Mouse (Mus musculus): ENCODE data around the gene Gm11733. TPM values are rescaled to one million over a fixed set of nuclear protein-coding genes. Genes with fewer than 3 reads are reported as not detected.
"Not testable (repeated sequence)": the region's sequence is repeated elsewhere in the genome, so short reads cannot be mapped to it uniquely, and the experiment has no call there.

Gm11733 gene
- not detected in 2 replicates for polyA plus RNA-seq (2015; fragmentation: Nextera tagmentation; extraction: Ambion mirVana)

DNA sequence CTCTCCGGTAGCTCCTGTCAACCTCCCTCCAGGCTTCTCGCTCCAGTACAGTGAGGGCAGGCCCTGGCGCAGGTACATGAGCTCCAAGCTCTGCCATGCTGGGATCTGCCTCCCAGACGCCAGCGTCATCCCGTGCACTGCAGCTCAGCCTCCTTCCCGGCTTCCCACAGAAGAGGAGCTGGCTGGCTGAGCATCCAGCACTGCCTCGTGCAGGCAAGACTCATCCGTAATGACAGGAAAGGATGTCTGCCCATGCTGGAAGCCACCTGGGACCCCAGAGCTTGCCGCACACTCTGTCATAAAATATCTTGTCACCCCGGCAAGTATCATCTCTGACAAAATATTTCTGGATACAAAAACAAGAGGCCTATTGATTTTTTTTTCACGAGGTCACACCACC, at the start of gene Gm11733:
Gene Gm11733, plus strand, starts transcription at position 171 of the 400 bp plus-strand sequence.
- H3K27ac ChIP-seq (replicated peaks): no peak within 1 kb of the TSS

GRCm38 (mm10) chr11:117436401-117437109, 47.6 kb upstream of the Gm11733 start:
- Histone ChIP-seq H3K27me3 (peaks cover 58% of the 10 kb centered on the region), H3K36me3 (replicated peaks) (no peaks in the 10 kb centered on the region), H3K27ac (replicated peaks) (no peak overlapping the region), H3K4me2 (no peak overlapping the region), H3K4me3 (replicated peaks) (no peak overlapping the region), H3K4me1 (replicated peaks) (no peaks in the 10 kb centered on the region), H3K9me3 (replicated peaks) (no peaks in the 10 kb centered on the region), H3K9ac (no peak overlapping the region)
- 23% methylated on average over 22 of the region's 22 CpGs for WGBS (ENCODE audit: insufficient replicate concordance)
- ATAC-seq (ENCODE audit: insufficient read depth): no peak

More for the DNA sequence above, at the start of gene Gm11733:
- 41% methylated on average over 12 of the region's 12 CpGs for WGBS (ENCODE audit: insufficient replicate concordance)
- Histone ChIP-seq H3K4me3 (replicated peaks) (no peak within 1 kb of the TSS), H3K9me3 (replicated peaks) (no peaks in the 10 kb centered on the region), H3K9ac (no peak within 1 kb of the TSS), H3K4me1 (replicated peaks) (no peaks in the 10 kb centered on the region), H3K27me3 (peaks cover 47% of the 10 kb centered on the region), H3K4me2 (peak within 1 kb of the TSS; percentile 20; the same call in 1 of the 2 replicates), H3K36me3 (replicated peaks) (no peaks in the 10 kb centered on the region)
- ATAC-seq (ENCODE audit: insufficient read depth): no peak

- no peak for ATAC-seq (ENCODE audit: insufficient read depth)
- Histone ChIP-seq H3K9me3 (replicated peaks) (no peaks in the 10 kb centered on the region), H3K4me3 (replicated peaks) (no peak overlapping the region), H3K36me3 (replicated peaks) (no peaks in the 10 kb centered on the region), H3K4me1 (replicated peaks) (no peaks in the 10 kb centered on the region), H3K27ac (replicated peaks) (no peak overlapping the region), H3K4me2 (no peak overlapping the region), H3K9ac (no peak overlapping the region), H3K27me3 (peaks cover 63% of the 10 kb centered on the region)
- WGBS (ENCODE audit: insufficient replicate concordance): 33% methylated on average over 7 of the region's 7 CpGs
Measured at GRCm38 (mm10) chr11:117437110-117437490, 47.1 kb upstream of the Gm11733 start.

DNA sequence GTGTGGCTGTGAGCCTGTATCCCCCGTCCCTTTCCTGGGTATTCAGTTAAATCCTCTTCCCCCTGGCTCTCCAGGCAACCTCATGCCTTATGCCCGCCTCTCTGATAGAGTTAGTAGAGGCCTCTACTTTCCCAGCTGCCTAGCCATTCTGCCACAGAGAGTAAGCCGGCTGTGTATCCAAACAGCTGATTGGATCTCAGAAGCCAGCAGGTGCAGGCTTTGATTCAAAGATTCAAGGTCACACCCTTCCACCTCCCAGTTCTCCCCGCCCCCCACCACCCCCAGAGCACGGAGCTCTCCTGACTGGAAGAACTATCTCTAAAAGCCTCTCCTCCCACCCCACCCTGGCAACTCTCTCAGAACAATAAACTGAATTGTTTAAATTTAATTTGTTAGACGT, 45.8 kb upstream of the Gm11733 start:
- WGBS (ENCODE audit: insufficient replicate concordance): 25% methylated on average over 6 of the region's 6 CpGs
- H3K9ac ChIP-seq: no peak overlapping the region
- H3K4me2 ChIP-seq: no peak overlapping the region
- no peaks in the 10 kb centered on the region for H3K36me3 ChIP-seq (replicated peaks)
- no peak for ATAC-seq (ENCODE audit: insufficient read depth)
- no peaks in the 10 kb centered on the region for H3K4me1 ChIP-seq (replicated peaks)
- no peak overlapping the region for H3K4me3 ChIP-seq (replicated peaks)
- no peaks in the 10 kb centered on the region for H3K9me3 ChIP-seq (replicated peaks)
- H3K27me3 ChIP-seq: peaks cover 63% of the 10 kb centered on the region
- H3K27ac ChIP-seq (replicated peaks): no peak overlapping the region

GRCm38 (mm10) chr11:117440865-117441425, 43.2 kb upstream of the Gm11733 start:
- H3K27ac ChIP-seq (replicated peaks): no peak overlapping the region
- H3K27me3 ChIP-seq: peaks cover 55% of the 10 kb centered on the region
- no peak overlapping the region for H3K4me3 ChIP-seq (replicated peaks)
- no peak for ATAC-seq (ENCODE audit: insufficient read depth)
- H3K4me1 ChIP-seq (replicated peaks): no peaks in the 10 kb centered on the region
- H3K9ac ChIP-seq: no peak overlapping the region
- H3K4me2 ChIP-seq: no peak overlapping the region
- no peaks in the 10 kb centered on the region for H3K9me3 ChIP-seq (replicated peaks)
- H3K36me3 ChIP-seq (replicated peaks): no peaks in the 10 kb centered on the region
- 12% methylated on average over 22 of the region's 22 CpGs for WGBS (ENCODE audit: insufficient replicate concordance)

GRCm38 (mm10) chr11:117444090-117444489, 40.1 kb upstream of the Gm11733 start:
- Histone ChIP-seq H3K9ac (no peak overlapping the region), H3K4me3 (replicated peaks) (no peak overlapping the region), H3K9me3 (replicated peaks) (no peaks in the 10 kb centered on the region), H3K36me3 (replicated peaks) (no peaks in the 10 kb centered on the region), H3K27ac (replicated peaks) (no peak overlapping the region), H3K4me2 (no peak overlapping the region), H3K4me1 (replicated peaks) (no peaks in the 10 kb centered on the region), H3K27me3 (peaks cover 30% of the 10 kb centered on the region)
- ATAC-seq (ENCODE audit: insufficient read depth): no peak
- WGBS (ENCODE audit: insufficient replicate concordance): 34% methylated on average over 2 of the region's 2 CpGs

DNA sequence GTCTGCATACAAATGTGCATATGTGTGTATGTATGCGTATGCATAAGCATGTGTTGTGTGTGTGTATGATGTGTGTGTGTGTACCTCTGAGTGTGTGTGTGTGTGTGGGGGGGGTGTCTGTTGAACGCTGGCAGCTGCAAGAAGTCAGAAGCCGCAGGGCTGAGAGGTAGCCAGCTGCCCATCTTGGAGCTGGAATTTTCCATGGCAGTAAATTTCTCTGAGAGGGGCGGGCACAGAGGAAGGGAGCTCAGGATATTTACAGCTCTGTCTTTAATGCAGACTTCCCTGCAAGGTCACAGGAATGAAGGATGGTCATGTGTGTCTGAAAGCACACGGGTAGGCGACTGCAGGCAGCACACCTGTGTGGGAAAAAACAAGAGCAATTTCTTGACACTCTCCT, 38.5 kb upstream of the Gm11733 start:
- Histone ChIP-seq H3K9ac (no peak overlapping the region), H3K9me3 (replicated peaks) (no peaks in the 10 kb centered on the region), H3K4me2 (no peak overlapping the region), H3K4me1 (replicated peaks) (no peaks in the 10 kb centered on the region), H3K36me3 (replicated peaks) (no peaks in the 10 kb centered on the region), H3K4me3 (replicated peaks) (no peak overlapping the region), H3K27me3 (peaks cover 17% of the 10 kb centered on the region), H3K27ac (replicated peaks) (no peak overlapping the region)
- ATAC-seq (ENCODE audit: insufficient read depth): no peak
- 45% methylated on average over 6 of the region's 6 CpGs for WGBS (ENCODE audit: insufficient replicate concordance)

DNA sequence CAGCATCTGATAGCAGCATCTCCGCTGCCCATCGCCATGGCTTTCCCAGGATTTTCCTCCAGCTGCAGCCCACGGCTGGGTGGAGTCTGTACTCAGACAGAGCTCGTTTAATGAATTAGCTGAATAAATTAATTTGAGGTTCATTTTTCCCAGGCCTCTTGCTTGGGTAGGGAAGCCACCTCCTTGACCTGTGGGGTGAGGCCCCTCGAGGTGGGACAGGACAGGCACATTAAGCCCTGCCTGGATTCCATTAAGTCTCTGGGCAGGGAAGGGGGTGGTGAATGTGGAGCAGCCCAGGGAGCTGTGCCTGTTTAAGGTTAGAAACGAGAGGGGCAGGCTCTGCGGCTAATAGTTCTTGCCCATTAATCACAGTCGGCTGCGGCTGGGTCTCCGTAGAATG, 30.1 kb upstream of the Gm11733 start:
- Histone ChIP-seq H3K27ac (replicated peaks) (no peak overlapping the region), H3K9me3 (replicated peaks) (no peaks in the 10 kb centered on the region), H3K36me3 (replicated peaks) (no peaks in the 10 kb centered on the region), H3K27me3 (peaks cover 20% of the 10 kb centered on the region), H3K9ac (no peak overlapping the region), H3K4me1 (replicated peaks) (no peaks in the 10 kb centered on the region), H3K4me2 (no peak overlapping the region), H3K4me3 (replicated peaks) (no peak overlapping the region)
- no peak for ATAC-seq (ENCODE audit: insufficient read depth)
- 39% methylated on average over 10 of the region's 10 CpGs for WGBS (ENCODE audit: insufficient replicate concordance)

GRCm38 (mm10) chr11:117459148-117459547, 25.0 kb upstream of the Gm11733 start:
- 9% methylated on average over 8 of the region's 8 CpGs for WGBS (ENCODE audit: insufficient replicate concordance)
- Histone ChIP-seq H3K9ac (no peak overlapping the region), H3K9me3 (replicated peaks) (no peaks in the 10 kb centered on the region), H3K36me3 (replicated peaks) (no peaks in the 10 kb centered on the region), H3K4me2 (no peak overlapping the region), H3K27me3 (peaks cover 58% of the 10 kb centered on the region), H3K27ac (replicated peaks) (no peak overlapping the region), H3K4me3 (replicated peaks) (no peak overlapping the region), H3K4me1 (replicated peaks) (no peaks in the 10 kb centered on the region)
- ATAC-seq (ENCODE audit: insufficient read depth): no peak

GRCm38 (mm10) chr11:117462202-117462864, 21.8 kb upstream of the Gm11733 start:
- Histone ChIP-seq H3K4me3 (replicated peaks) (no peak overlapping the region), H3K27ac (replicated peaks) (no peak overlapping the region), H3K9ac (no peak overlapping the region), H3K9me3 (replicated peaks) (no peaks in the 10 kb centered on the region), H3K4me2 (no peak overlapping the region), H3K27me3 (peaks cover 50% of the 10 kb centered on the region), H3K4me1 (replicated peaks) (no peaks in the 10 kb centered on the region), H3K36me3 (replicated peaks) (no peaks in the 10 kb centered on the region)
- WGBS (ENCODE audit: insufficient replicate concordance): 20% methylated on average over 16 of the region's 16 CpGs
- ATAC-seq (ENCODE audit: insufficient read depth): no peak

DNA sequence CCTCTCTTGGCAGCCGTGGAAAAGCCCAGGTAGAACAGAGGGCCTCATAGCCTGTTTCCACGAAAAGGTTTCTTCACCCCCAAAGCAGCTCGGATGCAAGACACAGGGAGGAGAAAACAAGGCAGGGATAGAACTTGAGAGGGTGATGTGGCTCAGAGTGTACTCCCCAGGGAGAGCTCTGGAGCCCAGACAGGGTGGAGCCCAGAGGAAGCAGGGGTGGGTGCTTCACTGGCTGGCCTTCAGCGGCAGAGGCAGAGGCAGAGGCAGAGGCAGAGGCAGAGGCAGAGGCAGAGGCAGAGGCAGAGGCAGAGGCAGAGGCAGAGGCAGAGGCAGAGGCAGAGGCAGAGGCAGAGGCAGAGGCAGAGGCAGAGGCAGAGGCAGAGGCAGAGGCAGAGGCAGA, 20.8 kb upstream of the Gm11733 start:
- H3K27ac ChIP-seq (replicated peaks); H3K9me3 ChIP-seq (replicated peaks); H3K4me3 ChIP-seq (replicated peaks); ATAC-seq (ENCODE audit: insufficient read depth); H3K36me3 ChIP-seq (replicated peaks); H3K9ac ChIP-seq; H3K4me2 ChIP-seq; H3K4me1 ChIP-seq (replicated peaks): not testable (repeated sequence)
- H3K27me3 ChIP-seq: peaks cover 46% of the 10 kb centered on the region
- 50% methylated on average over 4 of the region's 4 CpGs for WGBS (ENCODE audit: insufficient replicate concordance)
